Mouse (Mus musculus) ES-Bruce4 (cell line): Measurements from ENCODE around the gene Rfwd3. TPM values are rescaled to one million over a fixed set of nuclear protein-coding genes. Genes with fewer than 3 reads are reported as not detected.
"Not testable (repeated sequence)": the region's sequence is repeated elsewhere in the genome, so short reads cannot be mapped to it uniquely, and the experiment has no call there.

ENCODE experiments used
- H3K27ac ChIP-seq: 2 replicates; pipeline ENCODE4 v1.5.1; 2012; ENCODE audit warnings: low read length, inconsistent platforms; ENCODE audit not compliant: insufficient read depth
- H3K27me3 ChIP-seq: 2 replicates; pipeline ENCODE4 v1.6.1; 2012; ENCODE audit warnings: mild to moderate bottlenecking, low read length, inconsistent platforms; ENCODE audit not compliant: control insufficient read depth, poor library complexity, insufficient read depth, severe bottlenecking
- H3K36me3 ChIP-seq: 2 replicates; pipeline ENCODE4 v1.6.1; 2012; ENCODE audit warnings: inconsistent platforms, mild to moderate bottlenecking, low read length, moderate library complexity; ENCODE audit not compliant: control insufficient read depth, poor library complexity, insufficient read depth, severe bottlenecking
- H3K4me1 ChIP-seq: one replicate; pipeline ENCODE4 v1.8.1; 2011; ENCODE audit warnings: low read length; ENCODE audit not compliant: control insufficient read depth, insufficient read depth
- H3K4me3 ChIP-seq: 2 replicates; pipeline ENCODE4 v1.5.1; 2011; ENCODE audit warnings: low read depth, mild to moderate bottlenecking, low read length
- H3K9ac ChIP-seq: 2 replicates; pipeline ENCODE4 v1.6.1; 2012; ENCODE audit warnings: low read depth, mild to moderate bottlenecking, inconsistent platforms; ENCODE audit not compliant: poor library complexity, severe bottlenecking
- H3K9me3 ChIP-seq: replicated peaks from 2 replicates; pipeline ENCODE4 v1.6.1; 2012; ENCODE audit warnings: mild to moderate bottlenecking, low read length, inconsistent platforms; ENCODE audit not compliant: control insufficient read depth, poor library complexity, insufficient read depth, severe bottlenecking
- CTCF ChIP-seq: IDR thresholded peaks from one replicate; pipeline ENCODE4 v1.8.1; 2011; ENCODE audit warnings: low read depth, low read length
- EP300 ChIP-seq: IDR thresholded peaks from 2 replicates; pipeline ENCODE4 v1.6.1; 2011; ENCODE audit warnings: low read depth, low read length; ENCODE audit not compliant: insufficient read depth
- POLR2A ChIP-seq: IDR thresholded peaks from one replicate; pipeline ENCODE4 v1.8.1; 2011; ENCODE audit warnings: low read length; ENCODE audit not compliant: insufficient read depth
- polyA plus RNA-seq: library from polyadenylated mRNA; stranded (reverse); fragments of >200 nt; gene quantifications from 2 replicates; pipeline ENCODE4 v1.2.4, GENCODE M21; 2011; ENCODE audit warnings: low read depth; ENCODE audit not compliant: missing spikeins, insufficient read depth, insufficient read length

Rfwd3 gene
- polyA plus RNA-seq, 1 experiment: 80.6 TPM

GRCm38 (mm10) chr8:111305031-111305730 lies 5.2 kb upstream of the Rfwd3 start:
- no peaks in the 10 kb centered on the region for H3K9me3 ChIP-seq
- H3K4me3 ChIP-seq: no peak overlapping the region
- no peaks in the 10 kb centered on the region for H3K36me3 ChIP-seq
- no peak overlapping the region for H3K9ac ChIP-seq
- 0 out of 2 replicates have a peak overlapping the region, but pooled peaks have one; percentile 34 for H3K27ac ChIP-seq
- H3K27me3 ChIP-seq: no peaks in the 10 kb centered on the region
- TF ChIP-seq POLR2A: no peak
- no peak for TF ChIP-seq CTCF
- TF ChIP-seq EP300: no peak
- H3K4me1 ChIP-seq: peaks cover 1% of the 10 kb centered on the region

GRCm38 (mm10) chr8:111304359-111304758 lies 4.3 kb upstream of the Rfwd3 start:
- Histone ChIP-seq H3K9me3 (no peaks in the 10 kb centered on the region), H3K9ac (peak overlapping the region; percentile 48; the same call in 1 of the 2 replicates), H3K4me3 (no peak overlapping the region), H3K4me1 (peaks cover 1% of the 10 kb centered on the region), H3K36me3 (no peaks in the 10 kb centered on the region), H3K27me3 (no peaks in the 10 kb centered on the region), H3K27ac (peak overlapping the region; percentile 79)
- TF ChIP-seq CTCF (no peak), EP300 (no peak), POLR2A (no peak)

- Histone ChIP-seq H3K9ac (peak overlapping the region; percentile 48; the same call in 1 of the 2 replicates), H3K27ac (peak overlapping the region; percentile 79)
- H3K9me3 ChIP-seq, H3K27me3 ChIP-seq, H3K4me1 ChIP-seq, H3K4me3 ChIP-seq, H3K36me3 ChIP-seq: not testable (repeated sequence)
Observed at GRCm38 (mm10) chr8:111303076-111303803, 3.2 kb upstream of the Rfwd3 start.

- no peaks in the 10 kb centered on the region for H3K27me3 ChIP-seq
- no peaks in the 10 kb centered on the region for H3K9me3 ChIP-seq
- H3K4me1 ChIP-seq: peaks cover 3% of the 10 kb centered on the region
- H3K4me3 ChIP-seq: peak overlapping the region; percentile 74
- H3K36me3 ChIP-seq: peaks cover 12% of the 10 kb centered on the region
- TF ChIP-seq CTCF: peak; percentile 30
- TF ChIP-seq POLR2A: no peak
- peak overlapping the region; percentile 89 for H3K9ac ChIP-seq
- peak overlapping the region; percentile 94 for H3K27ac ChIP-seq
Observed at GRCm38 (mm10) chr8:111300597-111301546, 850 bp upstream of the Rfwd3 start.

- Histone ChIP-seq H3K9ac (peak overlapping the region; percentile 93), H3K9me3 (no peaks in the 10 kb centered on the region), H3K4me1 (peaks cover 2% of the 10 kb centered on the region), H3K36me3 (peaks cover 25% of the 10 kb centered on the region), H3K27me3 (no peaks in the 10 kb centered on the region), H3K27ac (peak overlapping the region; percentile 58), H3K4me3 (peak overlapping the region; percentile 78)
- no peak for TF ChIP-seq POLR2A
- TF ChIP-seq CTCF: no peak
- no peak for TF ChIP-seq EP300
Observed at GRCm38 (mm10) chr8:111299363-111299820, 630 bp downstream of the Rfwd3 start.
